Mouse (Mus musculus): ENCODE data around the gene Ankzf1. TPM values are rescaled to one million over a fixed set of nuclear protein-coding genes. Genes with fewer than 3 reads are reported as not detected.

Ankzf1 gene
- polyA plus RNA-seq, 1 experiment, result 14.5 TPM

GRCm38 (mm10) chr1:75244836-75245235, 52.9 kb downstream of the Ankzf1 start:
- no peak overlapping the region for H3K27ac ChIP-seq (ENCODE audit: insufficient read depth, low read depth, low read length)
- WGBS, result 35% methylated on average over 4 of the region's 4 CpGs
- H3K36me3 ChIP-seq (ENCODE audit: control insufficient read depth, insufficient read depth, low read length), result no peaks in the 10 kb centered on the region; the same call in 1 of the 2 replicates
- H3K4me3 ChIP-seq (ENCODE audit: insufficient read depth, low read depth, low read length), result no peak overlapping the region
- no peaks in the 10 kb centered on the region for H3K4me1 ChIP-seq (ENCODE audit: control insufficient read depth, insufficient read depth, low read length)
- peak; percentile 71 for DNase-seq
- H3K27me3 ChIP-seq (replicated peaks; ENCODE audit: control insufficient read depth, insufficient read depth, low read length), result no peaks in the 10 kb centered on the region
- TF ChIP-seq POLR2A (IDR thresholded peaks at IDR 0.05; ENCODE audit: low read depth, low read length) (no peak), CTCF (conservative IDR thresholded peaks at IDR 0.05; ENCODE audit: insufficient read depth, insufficient read length, low read depth, low read length) (no peak)

GRCm38 (mm10) chr1:75247071-75247930, 55.4 kb downstream of the Ankzf1 start:
- Histone ChIP-seq H3K27me3 (replicated peaks; ENCODE audit: control insufficient read depth, insufficient read depth, low read length) (no peaks in the 10 kb centered on the region), H3K4me3 (ENCODE audit: insufficient read depth, low read depth, low read length) (no peak overlapping the region), H3K27ac (ENCODE audit: insufficient read depth, low read depth, low read length) (no peak overlapping the region), H3K36me3 (ENCODE audit: control insufficient read depth, insufficient read depth, low read length) (no peaks in the 10 kb centered on the region), H3K4me1 (ENCODE audit: control insufficient read depth, insufficient read depth, low read length) (no peaks in the 10 kb centered on the region)
- DNase-seq, result no peak
- whole genome bisulfite sequencing, result 80% methylated on average over 16 of the region's 16 CpGs
- TF ChIP-seq CTCF (conservative IDR thresholded peaks at IDR 0.05; ENCODE audit: insufficient read depth, insufficient read length, low read depth, low read length) (no peak), POLR2A (IDR thresholded peaks at IDR 0.05; ENCODE audit: low read depth, low read length) (no peak)

GRCm38 (mm10) chr1:75248041-75248772, 56.3 kb downstream of the Ankzf1 start:
- H3K4me3 ChIP-seq (ENCODE audit: insufficient read depth, low read depth, low read length), result no peak overlapping the region

More at GRCm38 (mm10) chr1:75248041-75248772, 56.3 kb downstream of the Ankzf1 start:
- Histone ChIP-seq H3K36me3 (ENCODE audit: control insufficient read depth, insufficient read depth, low read length) (no peaks in the 10 kb centered on the region), H3K27ac (ENCODE audit: insufficient read depth, low read depth, low read length) (no peak overlapping the region), H3K4me1 (ENCODE audit: control insufficient read depth, insufficient read depth, low read length) (no peaks in the 10 kb centered on the region), H3K27me3 (replicated peaks; ENCODE audit: control insufficient read depth, insufficient read depth, low read length) (no peaks in the 10 kb centered on the region)
- no peak for TF ChIP-seq CTCF (conservative IDR thresholded peaks at IDR 0.05; ENCODE audit: insufficient read depth, insufficient read length, low read depth, low read length)
- TF ChIP-seq POLR2A (IDR thresholded peaks at IDR 0.05; ENCODE audit: low read depth, low read length), result no peak
- 49% methylated on average over 9 of the region's 9 CpGs for WGBS
- peak; percentile 19 for DNase-seq

Other genes starting within 250 kb of the Ankzf1 start
- 30.3 and 43.5 TPM in 2 replicates for gene Ihh, start 240.5 kb upstream of the Ankzf1 start, polyA plus RNA-seq (2012; rRNA removed)
- gene Nhej1, start 67.0 kb upstream of the Ankzf1 start, polyA plus RNA-seq (2012; rRNA removed), result 2.9 and 4.2 TPM in 2 replicates
- gene Slc23a3, start 58.3 kb upstream of the Ankzf1 start, polyA plus RNA-seq (2012; rRNA removed), result 12.8 and 25.2 TPM in 2 replicates
- gene Cnppd1, start 49.4 kb upstream of the Ankzf1 start, polyA plus RNA-seq (2012; rRNA removed), result 67.7 and 70.8 TPM in 2 replicates
- gene Retreg2, start 49.4 kb upstream of the Ankzf1 start, polyA plus RNA-seq (2012; rRNA removed), result 225 and 237 TPM in 2 replicates
- 61.6 and 73.7 TPM in 2 replicates for gene Zfand2b, start 23.5 kb upstream of the Ankzf1 start, polyA plus RNA-seq (2012; rRNA removed)
- gene Abcb6, start 11.8 kb upstream of the Ankzf1 start, polyA plus RNA-seq (2012; rRNA removed), result 41.3 and 47.0 TPM in 2 replicates
- gene Atg9a, start within 50 bp of the Ankzf1 start, polyA plus RNA-seq (2012; rRNA removed), result 67.5 and 86.5 TPM in 2 replicates
- gene Glb1l, start 18.7 kb downstream of the Ankzf1 start, polyA plus RNA-seq (2012; rRNA removed), result 118 and 146 TPM in 2 replicates
- 254 and 277 TPM in 2 replicates for gene Stk16, start 18.7 kb downstream of the Ankzf1 start, polyA plus RNA-seq (2012; rRNA removed)
- gene Tuba4a, start 27.7 kb downstream of the Ankzf1 start, polyA plus RNA-seq (2012; rRNA removed), result 213 and 301 TPM in 2 replicates
- gene A630095N17Rik, start 40.0 kb downstream of the Ankzf1 start, polyA plus RNA-seq (2012; rRNA removed), result not detected in 2 replicates
- gene Dnajb2, start 44.3 kb downstream of the Ankzf1 start, polyA plus RNA-seq (2012; rRNA removed), result 41.1 and 42.6 TPM in 2 replicates
- 0.53 and 0.81 TPM in 2 replicates for gene Ptprn, start 72.4 kb downstream of the Ankzf1 start, polyA plus RNA-seq (2012; rRNA removed)
- gene Resp18, start 86.3 kb downstream of the Ankzf1 start, polyA plus RNA-seq (2012; rRNA removed), result 0.24 and 0.41 TPM in 2 replicates
- gene Dnpep, start 125.8 kb downstream of the Ankzf1 start, polyA plus RNA-seq (2012; rRNA removed), result 117 and 124 TPM in 2 replicates
- gene Des, start 168.2 kb downstream of the Ankzf1 start, polyA plus RNA-seq (2012; rRNA removed), result 17.0 and 32.1 TPM in 2 replicates
- 34.6 and 43.9 TPM in 2 replicates for gene Speg, start 183.1 kb downstream of the Ankzf1 start, polyA plus RNA-seq (2012; rRNA removed)
- 82.4 and 95.0 TPM in 2 replicates for gene Gmppa, start 243.8 kb downstream of the Ankzf1 start, polyA plus RNA-seq (2012; rRNA removed)

All from kidney, adult 2 months (tissue).